Mouse (Mus musculus) large intestine, adult 2 months (tissue): ENCODE measurements around the gene Prss38. TPM values are rescaled to one million over a fixed set of nuclear protein-coding genes. Genes with fewer than 3 reads are reported as not detected.
"Not testable (repeated sequence)": the region's sequence is repeated elsewhere in the genome, so short reads cannot be mapped to it uniquely, and the experiment has no call there.

Source experiments
- DNase-seq: peaks from one replicate; pipeline ENCODE4 v3.0.0-alpha.2; 2012; ENCODE audit warnings: low read depth, low spot score
- WGBS: fragments of 180-500 bp; shearing (Covaris S2); methylation state at CpG from one replicate; pipeline ENCODE4 v1.1.7; 2018; 5-methylcytosine and 5-hydroxymethylcytosine counted together
- polyA plus RNA-seq: library from polyadenylated mRNA; depleted of rRNA; stranded (reverse); fragments of >200 nt; gene quantifications from 2 replicates; pipeline ENCODE4 v1.2.3, GENCODE M21; 2012

The Prss38 gene
- polyA plus RNA-seq, 1 experiment: not detected

DNA sequence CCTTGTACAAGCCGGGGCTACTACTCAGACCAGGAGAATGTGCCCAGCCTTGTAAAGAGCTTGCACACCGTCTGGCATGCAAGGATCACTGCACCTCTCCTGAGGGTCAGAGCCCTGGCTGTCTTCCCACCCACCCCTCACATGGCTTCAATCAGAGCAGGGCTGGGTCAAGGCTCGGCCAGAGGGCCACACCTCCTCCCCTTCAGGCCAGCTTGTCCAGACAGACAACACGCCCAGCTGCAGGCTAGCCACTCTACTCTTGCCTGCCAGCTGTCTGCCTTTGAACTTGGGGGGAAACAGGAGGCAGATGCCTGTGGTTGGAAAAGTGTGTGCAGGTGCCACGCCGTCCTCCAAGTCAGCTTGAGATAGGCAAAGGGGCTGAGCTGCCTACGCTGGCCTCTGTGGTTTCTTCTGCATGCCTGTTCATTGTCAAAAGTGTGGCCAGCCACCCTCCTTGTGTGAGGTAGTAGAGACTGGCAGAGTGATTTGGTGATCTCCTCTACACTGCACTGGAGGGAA, 9.0 kb upstream of the Prss38 start:
- WGBS: 21% methylated on average over 7 of the region's 7 CpGs

DNA sequence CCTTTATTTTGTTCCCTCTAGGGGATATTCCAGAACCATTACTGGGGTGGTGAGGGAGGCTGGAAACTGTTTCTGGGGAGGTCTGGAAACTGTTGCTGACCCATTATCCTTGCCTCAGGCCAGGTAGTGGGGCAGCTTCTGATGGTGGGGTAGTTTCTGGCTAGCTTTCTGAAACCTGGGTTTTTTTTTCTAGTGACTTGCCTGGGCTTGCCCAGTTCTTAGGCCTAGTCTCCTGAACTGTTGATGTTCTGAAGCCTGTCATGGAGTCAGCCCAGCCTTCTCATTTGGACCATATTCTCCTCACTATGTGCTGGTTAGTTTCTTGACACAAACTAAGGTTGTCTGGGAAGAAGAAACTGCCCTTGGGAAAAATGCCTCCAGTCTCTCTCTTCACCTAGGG, 4.1 kb upstream of the Prss38 start:
- no peak for DNase-seq

More for the DNA sequence above, 9.0 kb upstream of the Prss38 start:
- no peak for DNase-seq

GRCm38 (mm10) chr11:59377999-59378398, 2.5 kb upstream of the Prss38 start:
- no peak for DNase-seq

DNA sequence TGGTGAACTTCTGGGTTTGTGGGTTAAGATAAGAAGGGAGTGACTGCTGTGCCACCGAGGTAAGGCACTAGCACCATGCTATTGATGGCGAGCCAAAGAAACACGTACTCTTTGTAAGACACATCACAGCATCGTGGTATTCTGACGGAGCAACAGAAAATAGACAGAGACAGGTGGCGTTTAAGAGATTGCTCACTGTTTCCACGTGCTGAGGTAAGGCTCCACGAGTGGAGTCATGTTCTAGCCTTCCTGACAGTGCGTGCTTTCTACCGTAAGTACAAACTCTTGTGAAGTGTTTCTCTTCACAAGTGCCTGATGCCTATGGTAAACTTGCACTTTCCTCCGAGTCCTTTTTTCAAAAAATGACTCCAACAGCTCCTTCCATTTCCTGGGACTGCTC, 5.6 kb downstream of the Prss38 start:
- no peak for DNase-seq
- 75% methylated on average over 11 of the region's 11 CpGs for WGBS

More at GRCm38 (mm10) chr11:59377999-59378398, 2.5 kb upstream of the Prss38 start:
- 63% methylated on average over 3 of the region's 3 CpGs for WGBS

DNA sequence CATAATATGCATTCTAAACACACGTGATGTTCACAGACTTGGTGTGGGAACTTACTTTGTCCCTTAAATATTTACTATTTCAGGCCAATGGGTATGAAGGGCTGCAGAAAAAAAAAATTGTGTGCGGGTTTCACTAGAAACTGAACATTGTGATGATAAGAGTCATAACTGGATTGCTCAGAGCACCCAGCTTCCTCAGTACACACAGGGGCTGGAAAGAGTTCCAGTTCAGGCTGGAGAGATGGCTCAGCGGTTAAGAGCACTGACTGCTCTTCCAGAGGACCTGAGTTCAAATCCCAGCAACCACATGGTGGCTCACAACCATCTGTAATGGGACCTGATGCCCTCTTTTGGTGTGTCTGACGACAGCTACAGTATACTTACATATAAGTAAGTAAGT, 7.5 kb downstream of the Prss38 start:
- 70% methylated on average over 4 of the region's 4 CpGs for WGBS
- not testable (repeated sequence) for DNase-seq

GRCm38 (mm10) chr11:59366633-59367032, 8.8 kb downstream of the Prss38 start:
- DNase-seq: no peak
- WGBS: 47% methylated on average over 3 of the region's 3 CpGs

DNA sequence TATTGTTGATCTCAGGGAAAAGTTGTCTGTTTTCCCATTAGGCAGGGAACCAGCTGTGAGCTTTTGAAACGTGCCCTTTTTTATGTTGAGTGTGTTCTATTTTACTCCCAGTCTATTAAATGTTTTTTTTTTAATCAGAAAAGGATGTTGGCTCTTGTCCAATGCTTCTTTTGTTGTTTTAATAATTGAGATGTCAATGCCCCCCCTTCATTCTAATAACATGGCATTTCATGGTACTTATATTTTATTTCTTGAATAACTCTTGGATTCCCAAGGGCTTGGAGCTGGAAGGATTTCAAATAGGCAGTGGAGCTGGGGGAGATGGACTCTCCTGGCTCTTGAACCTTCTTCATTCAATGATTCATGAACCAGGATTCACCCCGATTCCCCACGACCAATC, 9.4 kb downstream of the Prss38 start:
- DNase-seq: no peak
- 74% methylated on average over 3 of the region's 3 CpGs for WGBS

GRCm38 (mm10) chr11:59364417-59364816, 11.0 kb downstream of the Prss38 start:
- no peak for DNase-seq

DNA sequence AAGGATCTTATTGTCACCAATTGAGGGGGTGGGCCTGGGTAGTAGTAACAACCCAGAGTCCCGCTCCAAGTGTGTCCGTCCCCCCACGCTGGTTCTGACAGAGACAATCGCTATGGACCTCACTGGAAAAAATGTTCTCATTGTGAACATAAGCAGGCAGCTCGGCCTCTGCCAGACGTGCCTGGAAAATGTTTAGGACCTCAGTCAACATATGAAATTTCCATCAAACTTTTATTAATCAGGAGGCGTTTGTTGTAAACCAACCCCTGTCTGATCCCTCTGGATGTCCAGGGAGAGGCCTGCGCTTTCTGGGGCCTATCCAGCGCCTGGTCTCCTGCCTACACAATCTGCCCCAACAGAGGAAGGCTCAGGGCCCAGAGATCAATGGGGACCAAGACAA, 11.4 kb downstream of the Prss38 start:
- DNase-seq: no peak
- 78% methylated on average over 9 of the region's 9 CpGs for WGBS

More at GRCm38 (mm10) chr11:59364417-59364816, 11.0 kb downstream of the Prss38 start:
- 33% methylated on average over 3 of the region's 3 CpGs for WGBS

GRCm38 (mm10) chr11:59361291-59361690, 14.2 kb downstream of the Prss38 start:
- 75% methylated on average over 9 of the region's 9 CpGs for WGBS
- DNase-seq: no peak

GRCm38 (mm10) chr11:59356874-59357289, 18.6 kb downstream of the Prss38 start:
- no peak for DNase-seq
- 24% methylated on average over 11 of the region's 11 CpGs for WGBS

DNA sequence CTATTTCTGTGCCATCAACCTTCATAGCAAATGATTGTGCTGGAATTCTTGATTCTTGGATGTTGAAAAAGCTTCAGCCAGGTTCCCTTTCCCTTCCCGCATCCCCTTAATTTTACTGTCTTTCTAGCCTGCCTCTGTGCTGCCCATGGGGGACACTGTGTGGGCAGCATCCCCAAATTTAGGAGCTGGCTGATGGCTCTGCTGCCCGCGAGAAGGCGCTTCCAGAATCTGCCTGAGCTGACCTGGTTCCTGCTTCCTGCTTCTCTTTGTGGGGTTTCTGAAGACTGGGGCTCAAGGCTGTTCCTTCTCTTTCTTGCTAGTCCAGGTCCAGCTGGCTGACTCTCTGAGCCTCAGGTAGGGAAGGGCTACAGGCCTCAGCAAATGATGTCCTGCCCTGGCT, 20.7 kb downstream of the Prss38 start:
- 95% methylated on average over 4 of the region's 4 CpGs for WGBS
- no peak for DNase-seq

GRCm38 (mm10) chr11:59350326-59350725, 25.1 kb downstream of the Prss38 start:
- no peak for DNase-seq
- WGBS: 91% methylated on average over 2 of the region's 2 CpGs

DNA sequence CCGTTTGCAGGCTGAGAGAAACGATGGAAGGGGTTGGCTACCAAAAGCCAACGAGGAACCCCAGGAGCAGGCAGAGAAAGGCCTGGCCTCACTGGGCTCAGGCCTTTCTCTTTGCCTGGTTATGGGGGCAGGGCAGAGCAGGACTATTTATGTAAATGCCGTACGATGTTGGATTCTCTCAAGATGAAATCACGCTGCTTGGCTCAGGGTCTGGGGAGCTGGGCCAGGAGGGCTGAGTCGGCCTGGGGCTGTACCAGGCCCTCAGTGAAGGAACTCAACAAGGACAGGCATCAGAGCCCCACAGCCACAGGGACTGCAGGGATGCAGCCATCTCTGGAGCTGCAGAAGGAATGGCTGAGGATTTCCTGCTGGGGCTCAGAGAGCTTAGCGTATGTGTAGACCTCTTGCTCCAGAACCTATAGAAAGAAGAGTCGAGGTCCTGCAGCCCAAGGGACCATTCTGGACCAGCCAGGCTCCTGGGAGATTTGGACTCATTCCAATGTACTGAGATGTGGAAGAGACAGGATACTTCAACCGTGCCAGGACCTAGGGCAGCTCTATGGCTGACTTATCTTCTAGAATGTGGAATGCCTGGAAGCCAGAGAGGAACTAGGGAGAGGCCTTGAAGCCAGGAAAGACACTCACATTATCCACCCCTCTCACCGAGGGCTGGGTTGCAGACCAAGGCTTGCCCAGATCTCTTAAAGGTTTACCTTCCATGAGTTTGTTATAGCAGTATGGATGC, 29.1 kb downstream of the Prss38 start:
- DNase-seq: no peak
- WGBS: 61% methylated on average over 11 of the region's 11 CpGs

- 70% methylated on average over 5 of the region's 5 CpGs for WGBS
- no peak for DNase-seq
Observed at GRCm38 (mm10) chr11:59342956-59343355, 32.5 kb downstream of the Prss38 start.

- 87% methylated on average over 2 of the region's 2 CpGs for WGBS
Observed at GRCm38 (mm10) chr11:59338736-59339120, 36.7 kb downstream of the Prss38 start.

GRCm38 (mm10) chr11:59337955-59338735, 37.3 kb downstream of the Prss38 start:
- WGBS: 67% methylated on average over 13 of the region's 13 CpGs
- DNase-seq: no peak

More at GRCm38 (mm10) chr11:59338736-59339120, 36.7 kb downstream of the Prss38 start:
- no peak for DNase-seq

DNA sequence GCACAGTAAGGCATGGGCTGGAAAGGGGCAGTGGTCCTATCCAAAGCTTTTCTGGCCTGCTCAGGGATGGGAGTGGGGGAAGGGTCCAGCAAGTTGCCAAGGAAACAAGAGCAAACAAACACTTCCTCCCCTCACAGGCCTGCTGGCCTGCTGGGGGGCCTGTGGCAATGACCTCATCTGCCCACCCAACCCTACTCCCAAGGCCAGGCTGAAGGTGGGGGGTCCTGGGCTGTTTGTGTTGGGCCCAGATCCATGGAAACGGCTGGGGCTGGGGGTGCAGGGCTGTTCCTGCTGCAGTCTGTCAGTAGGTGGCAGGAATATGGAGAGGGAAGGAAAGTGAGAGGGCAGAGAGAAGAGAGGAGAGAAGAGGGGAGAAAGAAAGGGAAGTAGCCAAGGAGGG, 39.1 kb downstream of the Prss38 start:
- 27% methylated on average over 1 of the region's 1 CpGs for WGBS

GRCm38 (mm10) chr11:59335942-59336341, 39.5 kb downstream of the Prss38 start:
- 33% methylated on average over 2 of the region's 2 CpGs for WGBS
- no peak for DNase-seq

More for the DNA sequence above, 39.1 kb downstream of the Prss38 start:
- no peak for DNase-seq

DNA sequence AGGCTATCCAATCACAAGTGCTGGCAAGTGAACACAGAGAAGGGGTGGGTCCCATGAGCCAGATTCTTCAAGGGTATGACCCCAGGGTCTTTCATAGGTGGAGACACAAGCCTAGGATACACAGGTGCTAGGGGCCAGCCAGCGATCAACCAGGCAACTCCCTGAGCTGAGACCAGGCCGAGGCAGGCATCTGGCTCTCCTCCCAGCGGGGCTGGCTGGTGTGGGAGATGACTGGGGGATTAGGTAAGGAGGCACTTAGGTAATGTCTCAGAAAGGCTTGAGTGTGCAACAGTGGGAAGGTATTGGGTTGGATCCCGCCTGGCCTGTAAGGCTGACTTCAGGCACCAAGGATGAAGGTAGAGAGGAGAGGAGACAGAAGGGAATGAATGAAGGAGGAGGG, 40.3 kb downstream of the Prss38 start:
- WGBS: 73% methylated on average over 4 of the region's 4 CpGs
- no peak for DNase-seq

DNA sequence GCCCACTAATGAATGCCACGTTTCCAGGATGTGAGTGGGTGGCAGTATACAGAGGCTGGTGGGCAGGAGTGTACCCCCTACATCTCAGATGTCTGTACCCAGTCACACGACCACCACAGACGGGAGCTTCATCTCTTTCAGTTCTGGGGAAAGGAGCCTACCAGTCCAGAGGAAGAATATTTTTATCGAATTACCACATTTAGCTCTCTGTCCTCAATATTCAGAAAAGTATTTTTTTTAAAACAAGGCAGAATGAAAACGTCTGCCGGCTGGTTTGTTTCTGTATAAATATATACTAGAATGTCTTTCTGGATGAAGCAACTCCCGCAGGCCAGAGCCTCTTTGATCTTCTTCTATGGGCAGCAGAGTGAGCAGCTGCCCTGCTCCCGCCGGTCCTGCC, 42.5 kb downstream of the Prss38 start:
- WGBS: 54% methylated on average over 9 of the region's 9 CpGs
- no peak for DNase-seq
